Mouse (Mus musculus) natural killer cell, adult 2 months (primary cell): ENCODE data around the gene Lcn10.
"Not testable (repeated sequence)": the region's sequence is repeated elsewhere in the genome, so short reads cannot be mapped to it uniquely, and the experiment has no call there.

ENCODE experiments used
- DNase-seq, 2 experiments: peaks; one replicate each; pipeline ENCODE4 v3.0.0; 2022; ENCODE audit warnings: low spot score in 2 of 2

Lcn10 gene

DNA sequence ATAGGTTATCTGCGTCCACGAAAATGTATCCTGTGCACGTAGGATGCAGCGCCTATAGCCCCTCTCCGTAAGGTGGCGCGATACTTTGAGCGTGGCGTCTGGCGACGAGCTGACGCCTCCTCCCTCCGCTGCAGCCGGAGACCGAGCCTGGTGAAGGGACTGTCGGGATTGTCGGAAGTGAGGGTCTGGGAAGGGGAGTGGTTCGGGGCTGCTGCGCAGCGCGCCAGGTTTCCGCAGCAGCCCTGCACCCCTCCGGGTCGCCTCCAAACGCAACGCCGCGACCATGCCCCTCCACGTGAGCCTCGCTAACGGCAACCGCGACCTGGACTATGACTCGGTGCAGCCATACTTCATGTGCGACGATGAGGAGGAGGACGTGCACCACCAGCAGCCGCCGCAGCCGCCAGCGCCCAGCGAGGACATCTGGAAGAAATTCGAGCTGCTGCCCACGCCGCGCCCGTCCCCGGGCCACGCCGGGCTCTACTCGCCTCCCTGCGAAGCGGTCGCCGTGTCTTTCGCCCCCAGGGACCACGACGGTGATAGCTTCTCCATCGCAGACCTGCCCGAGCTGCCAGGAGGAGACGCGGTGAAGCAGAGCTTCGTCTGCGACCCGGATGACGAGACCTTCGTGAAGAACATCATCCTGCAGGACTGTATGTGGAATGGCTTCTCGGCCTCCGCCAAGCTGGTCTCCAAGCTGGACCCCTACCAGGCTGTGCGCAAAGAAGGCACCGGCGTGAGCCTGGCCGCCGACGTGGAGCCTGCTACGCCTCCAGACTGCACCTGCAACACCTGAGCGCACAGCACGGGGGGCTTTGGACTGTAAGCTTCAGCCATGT is 24.3 kb downstream of the Lcn10 start, which contains the start of gene Bmyc:
Bmyc (plus strand) TSS at position 97 of the 839 bp plus-strand sequence.
- DNase-seq = peak in 1 of 2 experiments; percentile 54

DNA sequence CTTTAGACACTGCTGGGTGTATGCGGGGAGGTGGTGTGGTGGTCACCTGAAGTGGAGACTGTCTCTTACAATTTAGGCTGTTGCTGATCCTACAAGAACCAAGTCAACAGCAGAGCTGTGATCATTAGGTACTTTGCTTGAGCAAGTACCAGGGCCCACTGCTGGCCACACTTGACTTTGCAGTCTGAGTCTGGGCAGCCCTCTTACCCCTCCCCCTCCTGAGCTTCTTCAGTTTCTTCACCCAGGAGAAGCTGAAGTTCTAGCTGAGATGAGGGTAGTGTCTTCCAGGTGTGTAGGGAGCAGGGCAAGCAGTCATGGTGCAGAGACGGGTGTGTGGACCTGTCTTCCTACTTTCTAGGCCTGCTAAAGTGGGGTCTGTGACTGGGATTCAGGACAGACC is 25.6 kb downstream of the Lcn10 start:
- peak in 1 of 2 experiments; percentile 27 for DNase-seq

DNA sequence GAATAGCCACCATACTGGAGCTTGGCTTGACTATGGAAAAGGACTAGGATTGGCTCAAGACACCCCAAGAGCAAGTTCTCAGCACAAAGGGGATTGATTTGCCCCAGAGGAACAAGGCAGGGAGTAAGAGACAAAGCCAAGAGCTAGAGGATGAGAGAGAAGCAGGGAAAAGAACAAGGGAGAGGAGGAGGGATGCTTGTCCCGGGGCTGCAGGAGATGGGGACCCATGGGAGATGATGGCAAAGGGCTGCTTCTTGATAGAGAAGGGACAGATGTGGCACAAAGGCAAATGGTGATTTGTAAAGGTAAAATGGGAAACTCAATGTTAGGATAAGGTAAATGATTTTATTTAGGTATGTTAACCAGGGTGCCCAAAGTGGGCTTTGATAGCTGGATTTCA is 26.5 kb downstream of the Lcn10 start:
- DNase-seq = not testable (repeated sequence)

DNA sequence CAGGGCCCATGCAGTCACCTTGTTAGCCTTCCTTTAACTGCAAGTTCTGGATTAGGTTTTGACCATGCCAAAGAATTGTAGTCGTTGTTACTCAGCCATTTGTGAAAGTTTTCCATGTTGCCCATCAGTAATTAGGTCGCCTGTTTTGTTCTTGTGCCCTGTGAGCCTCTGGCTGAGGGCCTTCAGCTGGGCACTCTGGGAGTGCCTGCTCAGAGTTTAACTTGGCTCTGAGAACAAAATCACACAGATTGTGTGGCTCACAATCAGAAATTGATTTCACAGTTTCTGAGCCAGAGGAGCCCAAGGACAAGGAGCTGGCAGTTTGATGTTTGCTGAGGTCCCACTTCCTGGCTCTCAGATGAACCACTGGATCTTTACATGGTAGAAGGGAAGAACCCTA is 27.3 kb downstream of the Lcn10 start:
- DNase-seq = not testable (repeated sequence)

DNA sequence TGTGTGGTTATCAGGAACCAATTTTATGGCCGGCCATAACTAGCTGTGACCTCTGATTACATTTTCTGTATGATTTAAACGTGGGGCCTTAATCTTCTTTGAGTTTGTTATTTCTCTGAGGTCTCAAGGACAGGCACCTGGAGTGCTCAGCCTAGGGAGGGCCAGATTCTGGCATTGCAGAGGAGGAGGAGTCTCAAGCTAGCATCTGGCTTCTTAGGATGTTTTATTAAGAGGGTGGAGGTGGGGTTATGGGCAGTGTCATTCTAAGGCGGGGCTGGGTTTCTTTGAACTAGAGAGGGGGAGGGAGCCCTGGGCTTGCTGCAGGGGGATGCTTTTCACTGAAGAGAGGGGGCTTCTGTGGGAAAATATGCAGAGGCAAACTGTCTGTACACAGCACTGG is 29.1 kb downstream of the Lcn10 start:
- not testable (repeated sequence) for DNase-seq

DNA sequence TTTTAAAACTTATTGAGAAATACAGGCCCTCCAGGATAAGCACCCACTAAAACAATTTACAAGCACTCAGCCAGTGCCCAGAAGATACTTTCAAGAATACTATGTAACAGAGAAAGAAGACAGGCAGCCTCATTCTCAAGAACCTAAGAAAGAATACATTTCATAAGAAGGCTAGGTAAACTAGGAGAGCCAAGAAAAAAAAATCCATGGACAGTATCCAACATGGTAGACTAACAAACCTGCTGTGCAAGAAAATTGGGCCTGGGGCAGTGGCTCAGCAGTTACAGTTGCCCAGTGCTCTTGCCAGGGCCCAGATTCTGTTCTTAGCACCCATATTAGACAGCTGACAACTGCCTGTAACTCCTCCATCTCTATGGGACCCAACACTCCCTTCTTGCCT is 34.7 kb downstream of the Lcn10 start:
- DNase-seq = no peak

DNA sequence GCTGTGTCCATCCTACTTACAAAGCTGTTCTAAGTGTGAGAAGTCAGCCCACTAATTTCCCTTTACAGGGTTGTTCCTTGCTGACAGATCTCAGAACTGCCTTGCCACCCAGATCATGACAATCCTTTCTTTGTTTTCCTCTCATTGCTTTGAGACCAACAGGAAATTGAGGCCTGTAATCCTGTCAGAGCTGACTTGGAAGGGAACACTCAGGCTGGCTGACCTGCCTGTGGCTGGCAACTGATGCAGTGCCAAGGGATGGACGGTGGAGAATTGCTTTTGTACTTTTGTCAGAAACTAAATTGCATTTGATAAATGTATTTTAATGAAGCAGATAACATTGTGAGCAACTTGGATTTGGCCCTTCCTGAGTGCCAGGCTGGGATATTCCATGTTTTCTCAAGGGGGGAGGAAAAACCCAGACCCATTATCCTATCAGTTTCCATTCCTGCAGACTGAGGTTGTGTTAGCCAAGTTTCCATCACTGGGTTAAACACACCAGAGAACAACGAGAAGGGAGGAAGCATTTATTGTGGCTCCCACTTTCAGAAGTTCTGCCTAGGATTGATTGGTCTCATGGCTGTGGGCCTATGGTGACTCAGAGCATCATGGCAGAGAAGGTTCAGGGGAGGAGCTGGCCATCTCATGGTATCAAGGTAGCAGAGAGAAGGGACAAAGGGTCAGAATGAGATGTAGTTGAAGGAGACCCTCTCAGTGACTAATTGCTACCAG is 50.8 kb downstream of the Lcn10 start:
- no peak for DNase-seq
